Mouse (Mus musculus) cerebellum, adult 8-10 months (tissue): ENCODE measurements around the gene Slc25a12.

Source experiments
- DNase-seq: peaks from one replicate; pipeline ENCODE4 v3.0.0; 2022

Gene Slc25a12

GRCm38 (mm10) chr2:71347732-71348490 is 19.6 kb downstream of the Slc25a12 start:
- DNase-seq: no peak

GRCm38 (mm10) chr2:71347160-71347559 is 20.4 kb downstream of the Slc25a12 start:
- DNase-seq: no peak

- DNase-seq: no peak
These were observed 23.5 kb downstream of the Slc25a12 start for GRCm38 (mm10) chr2:71343884-71344640.

GRCm38 (mm10) chr2:71340126-71340525 is 27.4 kb downstream of the Slc25a12 start:
- DNase-seq: no peak

GRCm38 (mm10) chr2:71338145-71338796 is 29.3 kb downstream of the Slc25a12 start:
- no peak for DNase-seq

- DNase-seq: no peak
These were observed 30.9 kb downstream of the Slc25a12 start for GRCm38 (mm10) chr2:71336631-71337030.

- no peak for DNase-seq
These were observed 31.3 kb downstream of the Slc25a12 start for GRCm38 (mm10) chr2:71336209-71336608.

GRCm38 (mm10) chr2:71333986-71334822 is 33.3 kb downstream of the Slc25a12 start:
- no peak for DNase-seq

GRCm38 (mm10) chr2:71329761-71330160 is 37.8 kb downstream of the Slc25a12 start:
- DNase-seq: no peak

GRCm38 (mm10) chr2:71328391-71329160 is 39.0 kb downstream of the Slc25a12 start:
- no peak for DNase-seq

- DNase-seq: no peak
These were observed 39.8 kb downstream of the Slc25a12 start for GRCm38 (mm10) chr2:71327715-71328114.

GRCm38 (mm10) chr2:71326766-71327464 is 40.6 kb downstream of the Slc25a12 start:
- DNase-seq: no peak

- no peak for DNase-seq
These were observed 43.7 kb downstream of the Slc25a12 start for GRCm38 (mm10) chr2:71323886-71324285.

- no peak for DNase-seq
These were observed 46.1 kb downstream of the Slc25a12 start for GRCm38 (mm10) chr2:71321486-71321885.

- DNase-seq: no peak
These were observed 51.3 kb downstream of the Slc25a12 start for GRCm38 (mm10) chr2:71316116-71316789.

- no peak for DNase-seq
These were observed 52.5 kb downstream of the Slc25a12 start for GRCm38 (mm10) chr2:71315022-71315421.

- DNase-seq: no peak
These were observed 53.5 kb downstream of the Slc25a12 start for GRCm38 (mm10) chr2:71314080-71314479.

GRCm38 (mm10) chr2:71312067-71312466 is 55.5 kb downstream of the Slc25a12 start:
- DNase-seq: no peak

GRCm38 (mm10) chr2:71309726-71310125 is 57.8 kb downstream of the Slc25a12 start:
- no peak for DNase-seq

- DNase-seq: no peak
These were observed 61.2 kb downstream of the Slc25a12 start for GRCm38 (mm10) chr2:71306357-71306756.

GRCm38 (mm10) chr2:71304821-71305220 is 62.7 kb downstream of the Slc25a12 start:
- no peak for DNase-seq
